Mouse (Mus musculus): ENCODE data around the gene Smim10l1.

Gene Smim10l1

GRCm38 (mm10) chr6:133104609-133104921 is at the start of gene Smim10l1:
Gene Smim10l1 (plus strand): TSS chr6:133104909.
- no peak for DNase-seq (ENCODE audit: extremely low read depth, insufficient read length, low spot score)

DNA sequence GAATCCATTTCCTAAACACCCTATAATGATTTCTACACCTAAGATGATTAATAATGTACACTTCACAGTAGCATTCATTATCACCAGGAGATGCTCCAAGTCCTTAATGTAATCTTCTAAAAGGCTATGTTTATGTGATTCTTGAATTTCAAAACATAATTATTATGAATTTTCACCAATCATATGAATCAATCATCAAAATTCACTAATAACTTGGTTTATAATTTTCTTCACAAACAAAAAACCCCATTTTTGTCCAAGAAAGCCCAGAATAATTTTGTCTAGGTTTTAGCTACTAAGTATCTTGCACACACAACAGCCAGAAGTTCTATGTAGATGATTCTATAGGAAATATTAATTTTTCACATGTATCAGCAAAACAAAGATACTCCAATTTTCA is 49.0 kb upstream of the Smim10l1 start, which contains the start of gene Tas2r140:
Tas2r140 (minus strand) TSS at position 101 of the 400 bp plus-strand sequence.
- no peak for DNase-seq (ENCODE audit: extremely low read depth, insufficient read length, low spot score)

- DNase-seq (ENCODE audit: extremely low read depth, insufficient read length, low spot score): no peak
These were observed 12.5 kb upstream of the Smim10l1 start for GRCm38 (mm10) chr6:133092226-133092625.

DNA sequence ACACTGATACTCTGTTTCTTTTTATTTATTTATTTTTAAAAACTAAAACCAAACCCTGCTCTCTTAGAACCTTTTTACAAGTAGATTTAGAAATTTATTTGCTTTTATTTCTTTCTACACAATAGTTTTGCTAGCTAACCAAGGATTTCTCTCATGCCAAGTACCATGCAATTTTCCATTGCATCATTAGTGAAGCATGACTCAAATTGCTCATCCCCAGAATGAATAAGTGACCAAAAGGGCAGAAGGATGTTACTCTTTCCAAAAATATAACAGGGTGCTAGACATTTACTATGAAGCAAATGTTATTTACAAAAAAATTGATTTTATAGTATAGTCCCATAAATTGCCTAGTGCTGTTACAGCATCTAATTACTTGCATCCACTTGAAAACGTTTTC is 2.3 kb upstream of the Smim10l1 start:
- DNase-seq (ENCODE audit: extremely low read depth, insufficient read length, low spot score): no peak

DNA sequence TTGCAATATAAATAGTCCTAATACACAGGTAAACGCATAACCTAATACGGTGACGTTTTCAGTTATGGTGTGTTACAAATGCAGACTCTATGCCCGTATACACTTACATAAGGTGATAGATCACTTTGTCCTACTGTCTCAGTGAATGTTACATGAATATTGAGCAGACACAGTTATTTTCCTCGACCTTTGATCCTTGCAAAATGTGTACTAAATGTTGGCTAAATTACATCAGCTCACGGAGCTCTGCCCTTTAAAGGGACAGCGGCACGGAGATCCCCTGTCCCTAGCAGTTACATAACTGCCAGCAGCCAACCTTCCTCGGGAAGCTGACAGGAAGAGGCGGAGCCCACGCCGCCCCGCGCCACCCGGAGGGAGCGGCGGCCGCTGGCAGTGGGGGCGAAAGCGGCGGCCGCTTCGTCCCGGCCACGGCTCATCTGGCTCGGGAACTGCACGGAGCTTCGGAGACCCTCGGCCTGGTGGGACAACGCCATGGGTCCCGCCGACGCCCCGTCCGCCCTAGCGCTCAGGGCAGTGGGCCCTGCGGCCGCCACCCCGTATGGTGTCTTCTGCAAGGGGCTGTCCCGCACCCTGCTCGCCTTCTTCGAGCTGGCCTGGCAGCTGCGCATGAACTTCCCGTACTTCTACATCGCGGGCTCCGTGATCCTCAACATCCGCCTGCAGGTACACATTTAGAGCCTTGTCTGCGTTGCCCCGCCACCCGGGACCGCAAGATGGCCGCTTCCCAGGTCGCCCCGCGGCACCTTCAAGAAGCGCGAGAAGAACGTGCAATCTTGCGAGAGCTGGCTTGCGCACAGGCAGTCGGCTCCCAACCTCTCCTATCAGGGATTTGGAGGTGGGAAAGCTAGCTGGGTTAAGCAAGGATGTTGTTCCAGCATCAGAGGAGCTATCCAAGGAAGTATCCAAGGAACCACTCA is 482 bp downstream of the Smim10l1 start:
- peak; percentile 93 for DNase-seq (ENCODE audit: extremely low read depth, insufficient read length, low spot score)

Data from 3134 (cell line).